Mouse (Mus musculus) MEL (cell line): Measurements from ENCODE around the gene Arhgap45. TPM values are rescaled to one million over a fixed set of nuclear protein-coding genes. Genes with fewer than 3 reads are reported as not detected.
A peak's percentile ranks its signal among the peaks of the same experiment; 100 is the strongest.

Experiments
- DNase-seq: peaks from one replicate; pipeline ENCODE4 v3.0.0; 2011; ENCODE audit warnings: low read depth, low spot score
- H3K27ac ChIP-seq: 2 replicates; pipeline ENCODE4 v1.5.1; 2012; ENCODE audit warnings: low read depth, mild to moderate bottlenecking, control low read depth, low read length, moderate library complexity; ENCODE audit not compliant: control insufficient read depth
- H3K27me3 ChIP-seq, 2 experiments: fragments of 150-350 bp in 1 of 2; sonication (generic) in 1 of 2; 2 replicates each; pipeline ENCODE4 v1.6.1; 2012; ENCODE audit warnings: low read length in 2 of 2, mild to moderate bottlenecking in 2 of 2, improper control_type of control experiment in 1 of 2, moderate library complexity in 1 of 2; ENCODE audit not compliant: insufficient read depth in 2 of 2, control insufficient read depth in 1 of 2
- H3K36me3 ChIP-seq, 2 experiments: 2 replicates each; pipeline ENCODE4 v1.6.1; 2012 to 2014; ENCODE audit warnings: low read length in 2 of 2, improper control_type of control experiment in 1 of 2, inconsistent platforms in 1 of 2, mild to moderate bottlenecking in 1 of 2; ENCODE audit not compliant: insufficient read depth in 2 of 2, control insufficient read depth in 1 of 2
- H3K4me1 ChIP-seq, 2 experiments: fragments of 150-350 bp in 1 of 2; sonication (generic) in 1 of 2; 2 replicates each; pipeline ENCODE4 v1.6.1; 2012; ENCODE audit warnings: low read length in 2 of 2, improper control_type of control experiment in 1 of 2, mild to moderate bottlenecking in 1 of 2; ENCODE audit not compliant: insufficient read depth in 2 of 2, control insufficient read depth in 1 of 2
- H3K4me3 ChIP-seq, 2 experiments: fragments of 150-350 bp in 1 of 2; sonication (generic) in 1 of 2; 2 replicates each; pipeline ENCODE4 v1.5.1; 2012; ENCODE audit warnings: low read depth in 2 of 2, low read length in 2 of 2, mild to moderate bottlenecking in 2 of 2, moderate library complexity in 2 of 2, control low read depth in 1 of 2, improper control_type of control experiment in 1 of 2; ENCODE audit not compliant: control insufficient read depth in 1 of 2, insufficient read depth in 1 of 2
- H3K79me2 ChIP-seq: 2 replicates; pipeline ENCODE4 v1.6.1; 2012; ENCODE audit warnings: mild to moderate bottlenecking, low read length, moderate library complexity; ENCODE audit not compliant: control insufficient read depth, poor library complexity, insufficient read depth
- H3K9ac ChIP-seq: 2 replicates; pipeline ENCODE4 v1.6.1; 2012; ENCODE audit warnings: low read depth, mild to moderate bottlenecking, control low read depth, low read length, moderate library complexity; ENCODE audit not compliant: control insufficient read depth, poor library complexity, severe bottlenecking
- H3K9me3 ChIP-seq: fragments of 150-350 bp; sonication (generic); replicated peaks from 2 replicates; pipeline ENCODE4 v1.6.1; 2012; ENCODE audit warnings: mild to moderate bottlenecking, low read length, improper control_type of control experiment, moderate library complexity; ENCODE audit not compliant: insufficient read depth
- BHLHE40 ChIP-seq: IDR thresholded peaks from 2 replicates; pipeline ENCODE4 v1.6.1; 2012; ENCODE audit warnings: low read depth, mild to moderate bottlenecking, inconsistent platforms, low read length, improper control_type of control experiment, borderline replicate concordance
- CHD1 ChIP-seq: IDR thresholded peaks from 2 replicates; pipeline ENCODE4 v1.6.1; 2012; ENCODE audit warnings: low read depth, mild to moderate bottlenecking, inconsistent platforms, low read length, improper control_type of control experiment
- CTCF ChIP-seq, 3 experiments: IDR thresholded peaks in 2 of 3; conservative IDR thresholded peaks in 1 of 3; 2 replicates each; pipeline ENCODE4 v1.5.1; 2011 to 2012; ENCODE audit warnings: low read length in 3 of 3, low read depth in 2 of 3, mild to moderate bottlenecking in 2 of 3, improper control_type of control experiment in 1 of 3, inconsistent platforms in 1 of 3, mixed read lengths in 1 of 3, moderate library complexity in 1 of 3; ENCODE audit not compliant: control insufficient read depth in 1 of 3, insufficient read depth in 1 of 3, poor library complexity in 1 of 3, severe bottlenecking in 1 of 3
- E2F4 ChIP-seq: IDR thresholded peaks from 2 replicates; pipeline ENCODE4 v1.6.1; 2011; ENCODE audit warnings: low read depth, low read length, improper control_type of control experiment, borderline replicate concordance
- ELF1 ChIP-seq: IDR thresholded peaks from 2 replicates; pipeline ENCODE4 v1.6.1; 2014; ENCODE audit warnings: low read depth, mild to moderate bottlenecking, inconsistent platforms, low read length, improper control_type of control experiment, moderate library complexity
- EP300 ChIP-seq, 2 experiments: IDR thresholded peaks; 2 replicates each; pipeline ENCODE4 v1.6.1; 2011; ENCODE audit warnings: improper control_type of control experiment in 2 of 2, low read length in 2 of 2, low read depth in 1 of 2, mild to moderate bottlenecking in 1 of 2
- ETS1 ChIP-seq: IDR thresholded peaks from 2 replicates; pipeline ENCODE4 v1.6.1; 2012; ENCODE audit warnings: low read depth, mild to moderate bottlenecking, inconsistent platforms, low read length, improper control_type of control experiment, moderate library complexity
- GABPA ChIP-seq: IDR thresholded peaks from 2 replicates; pipeline ENCODE4 v1.6.1; 2012; ENCODE audit warnings: low read depth, mild to moderate bottlenecking, inconsistent platforms, low read length, improper control_type of control experiment, moderate library complexity
- GATA1 ChIP-seq: IDR thresholded peaks from 2 replicates; pipeline ENCODE4 v1.6.1; 2011; ENCODE audit warnings: low read depth, low read length, improper control_type of control experiment
- HCFC1 ChIP-seq: IDR thresholded peaks from 2 replicates; pipeline ENCODE4 v1.6.1; 2012; ENCODE audit warnings: low read depth, mild to moderate bottlenecking, inconsistent platforms, low read length, improper control_type of control experiment, moderate library complexity
- JUND ChIP-seq: IDR thresholded peaks from 2 replicates; pipeline ENCODE4 v1.6.1; 2011; ENCODE audit warnings: low read depth, mild to moderate bottlenecking, improper control_type of control experiment, low read length
- KAT2A ChIP-seq: conservative IDR thresholded peaks from 2 replicates; pipeline ENCODE4 v1.6.1; 2012; ENCODE audit warnings: low read depth, low read length, improper control_type of control experiment, inconsistent platforms
- MAFK ChIP-seq: IDR thresholded peaks from 2 replicates; pipeline ENCODE4 v1.6.1; 2011; ENCODE audit warnings: low read depth, mild to moderate bottlenecking, low read length, improper control_type of control experiment, borderline replicate concordance
- MAX ChIP-seq: IDR thresholded peaks from 2 replicates; pipeline ENCODE4 v1.6.1; 2011; ENCODE audit warnings: low read length, improper control_type of control experiment
- MAZ ChIP-seq: IDR thresholded peaks from 2 replicates; pipeline ENCODE4 v1.6.1; 2012; ENCODE audit warnings: low read depth, mild to moderate bottlenecking, inconsistent platforms, low read length, improper control_type of control experiment
- MEF2A ChIP-seq: IDR thresholded peaks from 2 replicates; pipeline ENCODE4 v1.6.1; 2014; ENCODE audit warnings: low read depth, mild to moderate bottlenecking, inconsistent platforms, low read length, improper control_type of control experiment; ENCODE audit not compliant: poor library complexity, insufficient replicate concordance, severe bottlenecking; ENCODE audit errors: extremely low read depth
- MXI1 ChIP-seq: IDR thresholded peaks from 2 replicates; pipeline ENCODE4 v1.6.1; 2011; ENCODE audit warnings: mild to moderate bottlenecking, low read depth, low read length, improper control_type of control experiment
- MYC ChIP-seq: IDR thresholded peaks from 2 replicates; pipeline ENCODE4 v1.6.1; 2011; ENCODE audit warnings: low read depth, mild to moderate bottlenecking, low read length, improper control_type of control experiment, moderate library complexity
- POLR2A ChIP-seq, 2 experiments: IDR thresholded peaks; 2 replicates each; pipeline ENCODE4 v1.6.1; 2011 to 2012; ENCODE audit warnings: low read length in 2 of 2, mild to moderate bottlenecking in 2 of 2, control low read depth in 1 of 2, improper control_type of control experiment in 1 of 2, low read depth in 1 of 2, moderate library complexity in 1 of 2; ENCODE audit not compliant: control insufficient read depth in 1 of 2, insufficient read depth in 1 of 2, poor library complexity in 1 of 2
- POLR2AphosphoS2 ChIP-seq: IDR thresholded peaks from 2 replicates; pipeline ENCODE4 v1.6.1; 2011; ENCODE audit warnings: low read length, improper control_type of control experiment
- POLR2AphosphoS5 ChIP-seq: IDR thresholded peaks from 2 replicates; pipeline ENCODE4 v1.6.1; 2012; ENCODE audit warnings: low read depth, borderline replicate concordance, mild to moderate bottlenecking, inconsistent platforms, low read length, moderate library complexity, mixed read lengths
- RCOR1 ChIP-seq: IDR thresholded peaks from 2 replicates; pipeline ENCODE4 v1.6.1; 2012; ENCODE audit warnings: low read depth, mild to moderate bottlenecking, inconsistent platforms, low read length, improper control_type of control experiment
- SMC3 ChIP-seq: IDR thresholded peaks from 2 replicates; pipeline ENCODE4 v1.6.1; 2011; ENCODE audit warnings: low read depth, low read length, improper control_type of control experiment
- TAL1 ChIP-seq: IDR thresholded peaks from 2 replicates; pipeline ENCODE4 v1.6.1; 2012; ENCODE audit warnings: mild to moderate bottlenecking, inconsistent platforms, low read length, moderate library complexity, mixed read lengths
- TBP ChIP-seq: IDR thresholded peaks from 2 replicates; pipeline ENCODE4 v1.8.0; 2011; ENCODE audit warnings: low read depth, low read length, improper control_type of control experiment
- UBTF ChIP-seq: IDR thresholded peaks from 2 replicates; pipeline ENCODE4 v1.6.1; 2012; ENCODE audit warnings: low read depth, mild to moderate bottlenecking, inconsistent platforms, low read length, improper control_type of control experiment, moderate library complexity, borderline replicate concordance; ENCODE audit not compliant: insufficient read depth
- USF2 ChIP-seq, 2 experiments: IDR thresholded peaks; 2 replicates each; pipeline ENCODE4 v1.6.1; 2011 to 2012; ENCODE audit warnings: improper control_type of control experiment in 2 of 2, low read length in 2 of 2, borderline replicate concordance in 1 of 2, inconsistent platforms in 1 of 2, low read depth in 1 of 2, mild to moderate bottlenecking in 1 of 2; ENCODE audit not compliant: insufficient read depth in 1 of 2
- ZC3H11A ChIP-seq: IDR thresholded peaks from 2 replicates; pipeline ENCODE4 v1.6.1; 2012; ENCODE audit warnings: low read depth, mild to moderate bottlenecking, inconsistent platforms, low read length, improper control_type of control experiment
- ZKSCAN1 ChIP-seq: IDR thresholded peaks from 2 replicates; pipeline ENCODE4 v1.6.1; 2012; ENCODE audit warnings: low read depth, mild to moderate bottlenecking, inconsistent platforms, low read length, improper control_type of control experiment, moderate library complexity
- ZNF384 ChIP-seq: IDR thresholded peaks from 2 replicates; pipeline ENCODE4 v1.6.1; 2012; ENCODE audit warnings: low read depth, mild to moderate bottlenecking, inconsistent platforms, low read length, improper control_type of control experiment
- polyA plus RNA-seq, 2 experiments: library from polyadenylated mRNA; stranded (reverse) in 1 of 2; unstranded in 1 of 2; fragments of >175 nt in 1 of 2; fragments of >200 nt in 1 of 2; gene quantifications; 2 replicates each; pipeline versions ENCODE4 v1.2.1 to v1.2.4; 2012; ENCODE audit warnings: low replicate concordance in 2 of 2, low read depth in 1 of 2; ENCODE audit not compliant: insufficient read length in 2 of 2, insufficient read depth in 1 of 2, missing spikeins in 1 of 2
- total RNA-seq: library from RNA; depleted of rRNA; stranded (reverse); fragments of 300-350 nt; gene quantifications from 2 replicates; pipeline ENCODE4 v1.2.3, GENCODE M21; 2012

Arhgap45 gene
- total and polyA plus RNA-seq, 3 experiments: 26.2 to 53.6 TPM; not detected in 1

DNA sequence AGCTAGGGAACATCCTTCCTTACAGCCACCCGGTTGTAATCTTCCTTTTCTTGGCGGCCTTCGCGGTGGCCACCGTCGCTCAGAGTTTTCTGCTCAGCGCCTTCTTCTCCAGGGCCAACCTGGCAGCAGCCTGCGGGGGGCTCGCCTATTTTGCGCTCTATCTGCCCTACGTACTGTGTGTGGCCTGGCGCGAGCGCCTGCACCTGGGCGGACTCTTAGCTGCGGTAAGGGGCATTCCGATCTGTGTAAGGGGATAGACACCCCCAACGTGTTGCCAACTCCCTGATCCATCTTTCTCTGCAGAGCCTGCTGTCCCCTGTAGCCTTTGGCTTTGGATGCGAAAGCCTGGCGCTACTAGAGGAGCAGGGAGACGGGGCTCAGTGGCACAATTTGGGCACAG, 13.6 kb upstream of the Arhgap45 start:
- no peak overlapping the region for H3K9ac ChIP-seq
- peak overlapping the region; percentile 8; the same call in 1 of the 2 replicates for H3K27ac ChIP-seq

DNA sequence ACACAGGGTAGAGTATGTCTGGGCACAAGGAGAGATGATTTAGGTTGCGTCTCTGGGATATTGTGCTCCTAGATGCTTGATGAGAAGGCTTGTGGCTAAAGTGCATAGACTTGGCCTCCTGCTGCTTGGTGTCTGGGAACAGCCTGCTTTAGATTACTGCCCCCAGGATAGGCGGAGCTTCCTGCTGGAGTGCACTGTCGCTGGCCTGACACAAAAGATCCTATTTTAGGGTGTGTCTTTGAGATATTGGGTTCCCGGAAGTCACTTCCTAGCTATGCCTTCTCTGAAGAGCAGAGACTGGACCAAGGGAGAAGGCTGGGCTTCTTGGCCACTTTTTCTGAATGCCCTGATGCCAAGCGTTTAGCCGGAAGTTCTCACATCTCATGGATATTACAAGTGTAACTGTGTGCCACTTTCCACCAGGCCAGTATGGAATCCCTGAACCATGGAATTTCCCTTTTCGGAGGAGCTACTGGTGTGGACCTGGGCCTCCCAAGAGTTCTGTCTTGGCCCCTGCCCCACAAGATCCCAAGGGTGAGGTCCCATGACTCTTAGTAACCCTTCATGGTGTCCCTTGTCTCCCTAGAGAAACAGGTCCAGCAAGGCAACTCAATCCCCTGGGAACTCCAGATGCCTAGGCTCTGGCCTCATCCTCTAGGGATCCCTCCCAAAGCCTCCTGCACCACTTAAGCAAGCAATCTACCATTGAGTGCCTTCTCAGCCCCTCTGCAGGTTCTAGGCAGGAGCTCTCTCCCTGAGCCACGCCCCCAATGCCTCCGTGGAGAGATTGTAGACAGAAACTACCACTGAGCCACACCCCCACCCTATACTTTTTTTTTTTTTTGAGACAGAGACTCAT, 12.8 kb upstream of the Arhgap45 start:
- peak; percentile 85 for DNase-seq
- H3K36me3 ChIP-seq: peaks cover 0 to 12% of the 10 kb centered on the region in 2 experiments; a peak in 2 of 4 replicates
- no peak for TF ChIP-seq ZC3H11A
- TF ChIP-seq KAT2A: no peak
- TF ChIP-seq E2F4: no peak
- no peak for TF ChIP-seq JUND
- no peak for TF ChIP-seq BHLHE40
- TF ChIP-seq MEF2A: no peak
- no peak for TF ChIP-seq POLR2AphosphoS5
- no peak for TF ChIP-seq CTCF (IDR thresholded peaks at IDR 0.05 in 2 of 3, conservative IDR thresholded peaks at IDR 0.05 in 1 of 3; ENCODE audit: control insufficient read depth in 1 of 3, insufficient read depth in 1 of 3, low read depth in 2 of 3, low read length in 3 of 3, poor library complexity in 1 of 3, severe bottlenecking in 1 of 3)
- no peak for TF ChIP-seq USF2 (IDR thresholded peaks at IDR 0.05; ENCODE audit: borderline replicate concordance in 1 of 2, insufficient read depth in 1 of 2, low read depth in 1 of 2, low read length in 2 of 2)
- no peak for TF ChIP-seq GATA1
- no peak for TF ChIP-seq TAL1
- TF ChIP-seq POLR2AphosphoS2: no peak
- peak; percentile 78 for TF ChIP-seq ELF1
- TF ChIP-seq HCFC1: no peak
- TF ChIP-seq POLR2A (IDR thresholded peaks at IDR 0.05; ENCODE audit: control insufficient read depth in 1 of 2, insufficient read depth in 1 of 2, low read depth in 1 of 2, low read length in 2 of 2, poor library complexity in 1 of 2): peak in 1 of 2 experiments; percentile 31; a peak in 1 of 4 replicates
- TF ChIP-seq ZNF384: peak; percentile 97
- TF ChIP-seq UBTF: no peak
- TF ChIP-seq SMC3: no peak
- TF ChIP-seq CHD1: 0 out of 2 replicates have a peak, but pooled peaks have one; percentile 46
- TF ChIP-seq MXI1: no peak
- no peak for TF ChIP-seq MAX
- no peak for TF ChIP-seq TBP
- 0 out of 4 replicates have a peak, but pooled peaks of 1 of the 2 experiments have one; percentile 31 for TF ChIP-seq EP300 (IDR thresholded peaks at IDR 0.05; ENCODE audit: low read depth in 1 of 2, low read length in 2 of 2)

More for the DNA sequence above, 13.6 kb upstream of the Arhgap45 start:
- TF ChIP-seq MYC (no peak), CHD1 (no peak), MXI1 (no peak), ETS1 (no peak), MAFK (no peak), BHLHE40 (no peak), KAT2A (no peak), EP300 (IDR thresholded peaks at IDR 0.05; ENCODE audit: low read depth in 1 of 2, low read length in 2 of 2) (no peak), TAL1 (no peak), USF2 (IDR thresholded peaks at IDR 0.05; ENCODE audit: borderline replicate concordance in 1 of 2, insufficient read depth in 1 of 2, low read depth in 1 of 2, low read length in 2 of 2) (no peak), ZKSCAN1 (no peak), MAZ (no peak), GABPA (no peak), POLR2A (IDR thresholded peaks at IDR 0.05; ENCODE audit: control insufficient read depth in 1 of 2, insufficient read depth in 1 of 2, low read depth in 1 of 2, low read length in 2 of 2, poor library complexity in 1 of 2) (no peak), RCOR1 (no peak)
- TF ChIP-seq, all 39 proteins: peak for 0
- Histone ChIP-seq H3K4me3 (no peak overlapping the region), H3K79me2 (no peaks in the 10 kb centered on the region), H3K4me1 (peaks cover 7 to 27% of the 10 kb centered on the region in 2 experiments), H3K36me3 (peaks cover 0 to 14% of the 10 kb centered on the region in 2 experiments; a peak in 2 of 4 replicates), H3K27me3 (no peaks in the 10 kb centered on the region), H3K9me3 (no peaks in the 10 kb centered on the region)
- no peak for DNase-seq

More for the DNA sequence above, 12.8 kb upstream of the Arhgap45 start:
- H3K4me3 ChIP-seq: peak overlapping the region in 1 of 2 experiments; percentile 24; a peak in 1 of 4 replicates
- H3K27ac ChIP-seq: peak overlapping the region; percentile 72
- H3K4me1 ChIP-seq: peaks cover 7 to 22% of the 10 kb centered on the region in 2 experiments
- no peaks in the 10 kb centered on the region for H3K27me3 ChIP-seq
- peak overlapping the region; percentile 36 for H3K9ac ChIP-seq
- no peaks in the 10 kb centered on the region for H3K79me2 ChIP-seq
- no peaks in the 10 kb centered on the region for H3K9me3 ChIP-seq
